Comparison of ENCODE assay signal across 10 mouse cellular contexts in genomic region chr3:146945342-146945741, GRCm38 (mm10).
A peak's percentile ranks its signal among the peaks of the same experiment; 100 is the strongest.
DNase-seq lines count a peak whose midpoint lies in the region; ATAC-seq and TF ChIP-seq lines count a peak whose summit lies in the region.
"Had no signal": no experiment of that assay in that cellular context is flagged by ENCODE, and none has a peak within 500 bp of the region (broad histone marks: within the 10 kb centered on the region; RNA-seq: fewer than 3 reads in every experiment).

No protein-coding gene starts in this region.

- ATAC-seq in forebrain, embryonic 13.5 days = peak; percentile 46; the same call in 1 of the 2 replicates
- peak; percentile 50; the same call in 1 of the 2 replicates for ATAC-seq in midbrain, embryonic 14.5 days (ENCODE audit: low FRiP score, low TSS enrichment)
- ATAC-seq in intestine, embryonic 16.5 days = no peak

- H3K9ac ChIP-seq in forebrain, embryonic 13.5 days = no peak overlapping the region
- H3K9ac ChIP-seq in midbrain, embryonic 14.5 days (replicated peaks; ENCODE audit: low read length) = no peak overlapping the region
- H3K9ac ChIP-seq in intestine, embryonic 16.5 days (ENCODE audit: low read depth, low read length) = no peak overlapping the region

- H3K27me3 ChIP-seq in kidney, adult 2 months (replicated peaks; ENCODE audit: control insufficient read depth, insufficient read depth, low read length) = no peaks in the 10 kb centered on the region
- no peaks in the 10 kb centered on the region for H3K27me3 ChIP-seq in forebrain, embryonic 13.5 days
- H3K27me3 ChIP-seq in midbrain, embryonic 14.5 days (ENCODE audit: control insufficient read depth, insufficient read depth, low read length) = no peaks in the 10 kb centered on the region
- H3K27me3 ChIP-seq in intestine, embryonic 16.5 days (replicated peaks; ENCODE audit: control insufficient read depth, insufficient read depth, low read length) = no peaks in the 10 kb centered on the region

- no peak overlapping the region for H3K4me3 ChIP-seq in kidney, adult 2 months (ENCODE audit: insufficient read depth, low read depth, low read length)
- H3K4me3 ChIP-seq in forebrain, embryonic 13.5 days = no peak overlapping the region
- H3K4me3 ChIP-seq in midbrain, embryonic 14.5 days (replicated peaks; ENCODE audit: low read depth, low read length) = no peak overlapping the region
- H3K4me3 ChIP-seq in left cerebral cortex, adult 2 months = no peak overlapping the region
- no peak overlapping the region for H3K4me3 ChIP-seq in intestine, embryonic 16.5 days (ENCODE audit: low read length)

- intact Hi-C loops in left cerebral cortex, adult 2 months (cut with DNase I) = loop anchor here (2.0 to 5.0 kb wide), 2 partner anchors 153 to 758 kb away; no protein-coding TSS in a partner anchor

- WGBS in kidney, adult 2 months = 25% methylated on average over 2 of the region's 2 CpGs
- 59% methylated on average over 2 of the region's 2 CpGs for WGBS in forebrain, embryonic 13.5 days
- WGBS in midbrain, embryonic 14.5 days = 16% methylated on average over 2 of the region's 2 CpGs
- 44% methylated on average over 2 of the region's 2 CpGs for WGBS in intestine, embryonic 16.5 days

- H3K4me1 ChIP-seq in kidney, adult 2 months (ENCODE audit: control insufficient read depth, insufficient read depth, low read length) = no peaks in the 10 kb centered on the region; the same call in 1 of the 2 replicates
- H3K4me1 ChIP-seq in forebrain, embryonic 13.5 days = no peaks in the 10 kb centered on the region
- H3K4me1 ChIP-seq in midbrain, embryonic 14.5 days (ENCODE audit: control insufficient read depth, insufficient read depth, low read length) = no peaks in the 10 kb centered on the region
- no peaks in the 10 kb centered on the region for H3K4me1 ChIP-seq in intestine, embryonic 16.5 days (ENCODE audit: control insufficient read depth, insufficient read depth, low read length)

- no peaks in the 10 kb centered on the region for H3K9me3 ChIP-seq in forebrain, embryonic 13.5 days (replicated peaks)
- H3K9me3 ChIP-seq in midbrain, embryonic 14.5 days (ENCODE audit: control insufficient read depth, low read length) = no peaks in the 10 kb centered on the region
- no peaks in the 10 kb centered on the region for H3K9me3 ChIP-seq in intestine, embryonic 16.5 days (ENCODE audit: control insufficient read depth, low read length)
- H3K9me3 ChIP-seq: megakaryocyte, embryonic 14.5 days had no signal

- no peak overlapping the region for H3K27ac ChIP-seq in kidney, adult 2 months (ENCODE audit: insufficient read depth, low read depth, low read length)
- H3K27ac ChIP-seq in forebrain, embryonic 13.5 days = no peak overlapping the region
- no peak overlapping the region for H3K27ac ChIP-seq in midbrain, embryonic 14.5 days (replicated peaks; ENCODE audit: low read depth, low read length)
- H3K27ac ChIP-seq in left cerebral cortex, adult 2 months = no peak overlapping the region
- no peak overlapping the region for H3K27ac ChIP-seq in intestine, embryonic 16.5 days (ENCODE audit: low read length)

- no peaks in the 10 kb centered on the region for H3K36me3 ChIP-seq in kidney, adult 2 months (ENCODE audit: control insufficient read depth, insufficient read depth, low read length)
- H3K36me3 ChIP-seq in forebrain, embryonic 13.5 days (ENCODE audit: poor library complexity, severe bottlenecking) = no peaks in the 10 kb centered on the region
- 0 out of 2 replicates have a peak, but pooled peaks cover 6% of the 10 kb centered on the region for H3K36me3 ChIP-seq in midbrain, embryonic 14.5 days (ENCODE audit: control insufficient read depth, insufficient read depth, low read length)
- no peaks in the 10 kb centered on the region for H3K36me3 ChIP-seq in intestine, embryonic 16.5 days (ENCODE audit: control insufficient read depth, insufficient read depth, low read length)

- TF ChIP-seq POLR2A in kidney, adult 2 months (IDR thresholded peaks at IDR 0.05; ENCODE audit: low read depth, low read length) = no peak

- H3K4me2 ChIP-seq in forebrain, embryonic 13.5 days = no peak overlapping the region
- H3K4me2 ChIP-seq in midbrain, embryonic 14.5 days (ENCODE audit: low read length) = no peak overlapping the region
- H3K4me2 ChIP-seq in intestine, embryonic 16.5 days (ENCODE audit: low read depth, low read length) = no peak overlapping the region

- DNase-seq in embryo, embryonic 11 days = peak; percentile 9
- DNase-seq in embryo, embryonic 9.5 days (ENCODE audit: extremely low spot score) = no peak
- DNase-seq in kidney, postnatal 10 days = peak; percentile 6
- DNase-seq in kidney, adult 2 months = no peak
- DNase-seq in midbrain, embryonic 14.5 days = no peak
- no peak for DNase-seq in left cerebral cortex, adult 2 months (ENCODE audit: extremely low spot score in 1 of 2, low spot score in 2 of 2)
- DNase-seq: thymus, adult 18-20 months had no signal

- TF ChIP-seq CTCF in kidney, adult 2 months (conservative IDR thresholded peaks at IDR 0.05; ENCODE audit: insufficient read depth, insufficient read length, low read depth, low read length) = no peak
- TF ChIP-seq CTCF in left cerebral cortex, adult 2 months (IDR thresholded peaks at IDR 0.05) = no peak

Comparison
In these comparisons a context has a peak if more than half of its experiments do, and no peak if none do; other contexts are left out.
1. DNase-seq: peak in embryo, embryonic 11 days (single experiment) and kidney, postnatal 10 days (single experiment); none in embryo, embryonic 9.5 days (single experiment), kidney, adult 2 months (single experiment), midbrain, embryonic 14.5 days (single experiment) and left cerebral cortex, adult 2 months (0 of 2).